Mouse (Mus musculus): Measurements from ENCODE around the gene Coro1c. TPM values are rescaled to one million over a fixed set of nuclear protein-coding genes. Genes with fewer than 3 reads are reported as not detected.

Coro1c gene
- polyA plus RNA-seq, 1 experiment from 2014 or later: 172 TPM

DNA sequence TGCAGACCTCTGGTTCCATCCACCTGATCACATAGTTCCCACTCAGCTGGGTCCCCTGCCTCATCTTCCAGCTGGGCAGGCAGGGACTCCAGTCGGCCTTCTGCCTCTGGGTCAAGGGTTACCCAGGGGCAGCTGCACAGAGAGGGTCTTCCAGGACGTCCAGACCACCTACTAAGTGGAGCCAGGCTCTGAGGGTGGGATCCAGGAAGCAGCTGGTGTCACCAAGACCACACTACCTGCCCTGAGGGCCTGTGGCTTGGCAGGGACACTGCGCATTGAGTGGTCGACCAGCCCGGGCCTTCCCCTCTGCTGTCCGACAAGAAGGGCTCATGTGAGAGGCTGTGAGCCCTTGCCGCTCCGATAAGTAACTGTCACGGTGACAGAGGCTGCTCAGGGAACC, 100.8 kb downstream of the Coro1c start:
- WGBS: 62% methylated on average over 9 of the region's 9 CpGs
- H3K36me3 ChIP-seq (replicated peaks; ENCODE audit: control insufficient read depth, insufficient read depth): no peaks in the 10 kb centered on the region
- no peak overlapping the region for H3K27ac ChIP-seq
- no peaks in the 10 kb centered on the region for H3K4me1 ChIP-seq (replicated peaks; ENCODE audit: control insufficient read depth, insufficient read depth, low read length)
- no peak for DNase-seq (ENCODE audit: low spot score)
- ATAC-seq (ENCODE audit: low FRiP score): no peak
- H3K4me3 ChIP-seq (replicated peaks; ENCODE audit: low read length): no peak overlapping the region
- H3K9me3 ChIP-seq (ENCODE audit: control insufficient read depth, low read length): peaks cover 9% of the 10 kb centered on the region; the same call in 1 of the 2 replicates
- H3K27me3 ChIP-seq (ENCODE audit: control insufficient read depth, insufficient read depth, low read length): no peaks in the 10 kb centered on the region
- no peak overlapping the region for H3K4me2 ChIP-seq (replicated peaks)
- no peak overlapping the region for H3K9ac ChIP-seq

DNA sequence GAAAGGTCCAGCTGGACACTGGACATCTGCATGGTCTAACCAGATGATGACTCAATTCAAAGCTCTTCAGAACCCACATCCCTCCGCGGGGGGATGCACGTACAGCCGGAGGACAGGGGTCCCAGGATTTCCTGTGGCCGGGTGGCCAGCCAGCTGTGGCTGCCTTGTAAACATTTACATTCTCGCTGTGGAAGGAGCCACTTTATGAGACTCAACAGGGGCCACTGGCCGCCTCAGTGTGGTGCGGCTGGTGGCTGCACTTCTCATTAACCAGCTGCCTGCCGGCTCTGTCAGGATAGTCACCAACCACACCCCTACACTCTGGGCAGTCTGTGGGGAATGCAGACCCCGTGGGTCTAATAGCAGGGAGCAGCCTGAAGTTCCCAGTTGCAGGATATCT, 102.1 kb downstream of the Coro1c start:
- WGBS: 48% methylated on average over 10 of the region's 10 CpGs

DNA sequence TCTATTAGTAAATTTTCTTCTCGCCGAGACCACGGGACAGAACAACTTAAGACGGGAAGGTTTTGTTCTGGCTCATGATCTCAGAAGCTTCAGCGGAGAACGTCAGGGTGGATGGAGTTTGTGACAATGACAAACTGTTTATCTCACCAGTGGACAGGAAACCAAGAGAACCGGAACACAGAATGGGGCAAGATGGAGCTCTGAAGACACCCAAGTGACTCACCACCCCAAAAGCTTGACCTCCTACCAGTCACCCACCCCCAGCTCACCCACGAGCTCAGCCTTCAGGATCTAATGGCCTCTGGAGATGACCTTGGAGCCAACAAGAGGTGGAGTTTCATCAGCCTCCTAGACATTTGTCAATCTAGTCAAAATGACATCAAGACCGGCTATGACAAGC, 103.3 kb downstream of the Coro1c start:
- H3K4me2 ChIP-seq (replicated peaks): no peak overlapping the region
- H3K9me3 ChIP-seq (ENCODE audit: control insufficient read depth, low read length): 0 out of 2 replicates have a peak, but pooled peaks cover 4% of the 10 kb centered on the region
- no peaks in the 10 kb centered on the region; the same call in 1 of the 2 replicates for H3K4me1 ChIP-seq (replicated peaks; ENCODE audit: control insufficient read depth, insufficient read depth, low read length)
- no peaks in the 10 kb centered on the region for H3K36me3 ChIP-seq (replicated peaks; ENCODE audit: control insufficient read depth, insufficient read depth)
- H3K9ac ChIP-seq: no peak overlapping the region
- H3K27me3 ChIP-seq (ENCODE audit: control insufficient read depth, insufficient read depth, low read length): no peaks in the 10 kb centered on the region
- DNase-seq (ENCODE audit: low spot score): no peak
- H3K4me3 ChIP-seq (replicated peaks; ENCODE audit: low read length): no peak overlapping the region
- ATAC-seq (ENCODE audit: low FRiP score): no peak
- WGBS: 93% methylated on average over 9 of the region's 9 CpGs
- H3K27ac ChIP-seq: no peak overlapping the region

More for the DNA sequence above, 102.1 kb downstream of the Coro1c start:
- DNase-seq (ENCODE audit: low spot score) (no peak), ATAC-seq (ENCODE audit: low FRiP score) (no peak)
- no peak overlapping the region for H3K4me2 ChIP-seq (replicated peaks)
- H3K4me1 ChIP-seq (replicated peaks; ENCODE audit: control insufficient read depth, insufficient read depth, low read length): no peaks in the 10 kb centered on the region
- no peak overlapping the region for H3K9ac ChIP-seq
- no peaks in the 10 kb centered on the region for H3K36me3 ChIP-seq (replicated peaks; ENCODE audit: control insufficient read depth, insufficient read depth)
- H3K4me3 ChIP-seq (replicated peaks; ENCODE audit: low read length): no peak overlapping the region
- peaks cover 7% of the 10 kb centered on the region; the same call in 1 of the 2 replicates for H3K9me3 ChIP-seq (ENCODE audit: control insufficient read depth, low read length)
- no peak overlapping the region for H3K27ac ChIP-seq
- H3K27me3 ChIP-seq (ENCODE audit: control insufficient read depth, insufficient read depth, low read length): no peaks in the 10 kb centered on the region

DNA sequence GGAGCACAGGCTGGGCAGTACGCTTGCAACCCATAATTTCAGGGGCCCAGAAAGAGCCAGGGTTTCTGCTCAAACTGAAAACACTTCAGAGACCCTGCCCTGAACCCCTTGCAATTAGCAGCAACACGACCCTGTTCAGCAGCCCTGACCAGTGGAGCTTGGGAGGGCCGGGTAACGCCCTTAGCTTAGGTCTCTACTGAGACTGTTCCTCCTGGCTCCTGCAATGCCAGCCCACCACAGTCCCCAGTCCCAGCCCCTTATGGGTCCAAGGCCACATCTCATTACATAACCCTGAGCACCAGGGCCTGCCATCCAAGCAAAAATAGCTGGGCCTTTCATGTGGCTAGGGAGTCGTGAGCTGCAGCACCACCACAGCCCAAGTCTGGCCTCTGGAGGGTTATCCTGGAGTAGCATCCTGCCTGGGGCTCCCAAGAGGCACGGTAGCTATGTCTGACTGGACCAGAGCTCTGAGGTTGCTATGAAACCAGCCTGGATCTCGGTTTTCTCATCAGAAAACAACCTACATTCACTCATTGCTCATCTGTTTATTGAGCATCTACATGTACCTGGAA, 104.1 kb downstream of the Coro1c start:
- DNase-seq (ENCODE audit: low spot score) (no peak), ATAC-seq (ENCODE audit: low FRiP score) (no peak)
- no peaks in the 10 kb centered on the region for H3K36me3 ChIP-seq (replicated peaks; ENCODE audit: control insufficient read depth, insufficient read depth)
- 70% methylated on average over 7 of the region's 7 CpGs for WGBS
- no peaks in the 10 kb centered on the region; the same call in 1 of the 2 replicates for H3K4me1 ChIP-seq (replicated peaks; ENCODE audit: control insufficient read depth, insufficient read depth, low read length)
- no peak overlapping the region for H3K4me3 ChIP-seq (replicated peaks; ENCODE audit: low read length)
- no peak overlapping the region for H3K4me2 ChIP-seq (replicated peaks)
- no peak overlapping the region for H3K27ac ChIP-seq
- H3K9ac ChIP-seq: no peak overlapping the region
- no peaks in the 10 kb centered on the region for H3K27me3 ChIP-seq (ENCODE audit: control insufficient read depth, insufficient read depth, low read length)
- H3K9me3 ChIP-seq (ENCODE audit: control insufficient read depth, low read length): no peaks in the 10 kb centered on the region

DNA sequence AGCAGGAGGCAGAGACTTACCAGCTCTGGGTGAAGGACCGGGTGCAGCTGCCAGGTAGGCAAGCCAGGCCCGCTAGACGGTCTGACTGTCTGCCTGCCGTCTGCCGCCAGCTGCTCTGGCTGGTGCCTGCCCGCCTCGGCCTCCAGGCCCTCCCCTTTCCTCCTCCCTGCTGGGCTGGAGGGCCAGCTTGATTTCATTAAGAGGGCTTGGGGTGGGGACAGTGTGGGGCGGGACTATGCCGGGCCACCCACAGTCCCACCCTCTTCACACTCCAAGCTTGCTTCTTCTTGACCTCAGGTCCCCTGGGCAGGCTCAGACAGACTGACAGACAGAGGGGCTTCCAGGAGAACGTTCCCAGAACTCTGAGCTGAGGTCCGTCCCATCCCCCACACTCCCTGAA, 108.3 kb downstream of the Coro1c start, which contains the start of gene Tmem119:
Gene Tmem119 (minus strand): TSS at position 237 of the 400 bp plus-strand sequence.
- Histone ChIP-seq H3K4me2 (replicated peaks) (peak within 1 kb of the TSS; percentile 21; the same call in 1 of the 2 replicates), H3K4me3 (replicated peaks; ENCODE audit: low read length) (no peak within 1 kb of the TSS; the same call in 1 of the 2 replicates), H3K27ac (no peak within 1 kb of the TSS), H3K4me1 (replicated peaks; ENCODE audit: control insufficient read depth, insufficient read depth, low read length) (no peaks in the 10 kb centered on the region; the same call in 1 of the 2 replicates), H3K9ac (no peak within 1 kb of the TSS), H3K9me3 (ENCODE audit: control insufficient read depth, low read length) (no peaks in the 10 kb centered on the region), H3K27me3 (ENCODE audit: control insufficient read depth, insufficient read depth, low read length) (no peaks in the 10 kb centered on the region), H3K36me3 (replicated peaks; ENCODE audit: control insufficient read depth, insufficient read depth) (no peaks in the 10 kb centered on the region)
- DNase-seq (ENCODE audit: low spot score) (no peak), ATAC-seq (ENCODE audit: low FRiP score) (no peak; the same call in 1 of the 2 replicates)
- WGBS: 1% methylated on average over 11 of the region's 11 CpGs

DNA sequence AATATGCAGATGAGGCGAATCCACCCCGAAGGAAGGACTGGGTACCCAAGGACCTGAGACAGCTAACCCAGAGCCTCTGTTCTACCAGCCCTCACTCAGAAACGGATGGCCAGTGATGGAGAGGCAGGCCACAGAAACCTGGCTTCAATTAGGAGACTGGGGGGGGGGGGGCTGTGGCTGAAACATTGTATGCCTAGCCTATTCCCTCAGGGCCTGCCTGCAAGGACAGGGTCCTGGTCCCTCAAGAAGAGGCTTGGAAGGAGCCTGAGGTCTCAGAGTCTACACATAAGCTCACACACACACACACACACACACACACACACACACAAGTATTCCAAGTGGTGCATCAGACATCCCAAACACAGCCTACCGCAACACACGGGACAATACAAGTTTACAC, 108.9 kb downstream of the Coro1c start:
- no peak overlapping the region; the same call in 1 of the 2 replicates for H3K4me3 ChIP-seq (replicated peaks; ENCODE audit: low read length)
- no peaks in the 10 kb centered on the region for H3K9me3 ChIP-seq (ENCODE audit: control insufficient read depth, low read length)
- DNase-seq (ENCODE audit: low spot score) (no peak), ATAC-seq (ENCODE audit: low FRiP score) (no peak)
- no peak overlapping the region for H3K9ac ChIP-seq
- H3K4me1 ChIP-seq (replicated peaks; ENCODE audit: control insufficient read depth, insufficient read depth, low read length): no peaks in the 10 kb centered on the region; the same call in 1 of the 2 replicates
- H3K4me2 ChIP-seq (replicated peaks): 0 out of 2 replicates have a peak overlapping the region, but pooled peaks have one; percentile 21
- no peaks in the 10 kb centered on the region for H3K27me3 ChIP-seq (ENCODE audit: control insufficient read depth, insufficient read depth, low read length)
- no peak overlapping the region for H3K27ac ChIP-seq
- H3K36me3 ChIP-seq (replicated peaks; ENCODE audit: control insufficient read depth, insufficient read depth): no peaks in the 10 kb centered on the region
- 38% methylated on average over 5 of the region's 5 CpGs for WGBS

DNA sequence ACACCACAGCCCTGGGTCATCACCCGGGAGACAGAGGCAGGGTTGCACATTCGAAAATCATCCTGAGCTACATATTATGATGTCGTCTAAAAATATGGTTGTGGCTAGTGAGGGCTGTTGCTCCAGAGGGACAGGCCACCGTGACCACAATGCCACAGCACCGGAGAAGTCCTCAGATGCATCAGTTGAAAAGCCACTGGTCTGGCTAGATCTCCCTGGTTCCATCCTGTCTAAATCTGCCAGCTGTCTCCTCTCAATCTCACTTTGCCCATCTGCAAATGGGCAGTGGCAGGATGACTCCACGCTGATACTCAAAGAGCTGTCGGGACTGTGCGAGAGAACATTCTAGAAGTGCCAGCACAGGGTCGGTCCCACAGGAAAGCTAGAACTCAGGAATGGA, 110.0 kb downstream of the Coro1c start:
- DNase-seq (ENCODE audit: low spot score): no peak
- H3K9me3 ChIP-seq (ENCODE audit: control insufficient read depth, low read length): no peaks in the 10 kb centered on the region
- H3K4me1 ChIP-seq (replicated peaks; ENCODE audit: control insufficient read depth, insufficient read depth, low read length): no peaks in the 10 kb centered on the region; the same call in 1 of the 2 replicates
- 81% methylated on average over 9 of the region's 9 CpGs for WGBS
- H3K4me3 ChIP-seq (replicated peaks; ENCODE audit: low read length): no peak overlapping the region
- no peaks in the 10 kb centered on the region for H3K27me3 ChIP-seq (ENCODE audit: control insufficient read depth, insufficient read depth, low read length)
- H3K9ac ChIP-seq: no peak overlapping the region
- H3K27ac ChIP-seq: no peak overlapping the region
- ATAC-seq (ENCODE audit: low FRiP score): no peak
- H3K4me2 ChIP-seq (replicated peaks): no peak overlapping the region
- H3K36me3 ChIP-seq (replicated peaks; ENCODE audit: control insufficient read depth, insufficient read depth): no peaks in the 10 kb centered on the region

DNA sequence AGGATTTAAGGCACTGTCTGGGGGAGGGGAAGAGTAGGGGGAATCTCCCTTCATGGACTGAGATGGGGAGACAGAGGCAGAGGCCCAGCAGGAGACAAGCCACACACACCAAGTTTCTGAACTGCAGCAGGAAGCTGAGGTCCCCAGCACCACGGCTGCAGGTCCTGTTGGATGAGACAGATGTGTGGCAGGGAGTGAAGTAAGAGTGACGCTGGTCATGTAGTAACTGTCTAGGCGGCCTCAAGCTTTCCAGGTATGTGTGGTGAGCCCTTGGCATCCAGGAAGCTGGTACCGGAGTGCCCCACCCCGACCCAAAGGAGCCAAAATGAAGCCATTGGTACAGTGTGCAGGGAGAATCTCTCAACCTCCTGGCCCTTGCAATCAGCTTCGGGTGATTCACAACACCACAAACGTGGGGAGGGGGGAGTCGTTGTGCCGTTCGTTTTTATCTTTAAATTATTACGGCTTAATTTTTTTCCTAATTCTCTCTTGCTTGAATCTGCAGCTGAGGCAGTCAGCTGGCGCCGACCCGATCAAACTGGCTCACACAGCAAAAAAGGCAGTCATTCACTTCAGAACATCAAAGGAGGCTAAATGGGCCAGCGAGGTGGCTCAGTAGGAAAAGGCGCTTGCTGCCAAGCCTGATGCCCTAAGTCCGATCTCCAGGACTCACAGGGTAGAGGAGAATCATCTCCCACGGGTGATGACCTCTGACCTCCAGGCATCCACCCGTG, 111.2 kb downstream of the Coro1c start:
- Histone ChIP-seq H3K27ac (no peak overlapping the region), H3K4me2 (replicated peaks) (no peak overlapping the region), H3K36me3 (replicated peaks; ENCODE audit: control insufficient read depth, insufficient read depth) (no peaks in the 10 kb centered on the region), H3K9me3 (ENCODE audit: control insufficient read depth, low read length) (no peaks in the 10 kb centered on the region), H3K4me1 (replicated peaks; ENCODE audit: control insufficient read depth, insufficient read depth, low read length) (no peaks in the 10 kb centered on the region; the same call in 1 of the 2 replicates), H3K9ac (no peak overlapping the region), H3K4me3 (replicated peaks; ENCODE audit: low read length) (no peak overlapping the region), H3K27me3 (ENCODE audit: control insufficient read depth, insufficient read depth, low read length) (no peaks in the 10 kb centered on the region)
- DNase-seq (ENCODE audit: low spot score): no peak
- WGBS: 13% methylated on average over 19 of the region's 19 CpGs
- ATAC-seq (ENCODE audit: low FRiP score): no peak

DNA sequence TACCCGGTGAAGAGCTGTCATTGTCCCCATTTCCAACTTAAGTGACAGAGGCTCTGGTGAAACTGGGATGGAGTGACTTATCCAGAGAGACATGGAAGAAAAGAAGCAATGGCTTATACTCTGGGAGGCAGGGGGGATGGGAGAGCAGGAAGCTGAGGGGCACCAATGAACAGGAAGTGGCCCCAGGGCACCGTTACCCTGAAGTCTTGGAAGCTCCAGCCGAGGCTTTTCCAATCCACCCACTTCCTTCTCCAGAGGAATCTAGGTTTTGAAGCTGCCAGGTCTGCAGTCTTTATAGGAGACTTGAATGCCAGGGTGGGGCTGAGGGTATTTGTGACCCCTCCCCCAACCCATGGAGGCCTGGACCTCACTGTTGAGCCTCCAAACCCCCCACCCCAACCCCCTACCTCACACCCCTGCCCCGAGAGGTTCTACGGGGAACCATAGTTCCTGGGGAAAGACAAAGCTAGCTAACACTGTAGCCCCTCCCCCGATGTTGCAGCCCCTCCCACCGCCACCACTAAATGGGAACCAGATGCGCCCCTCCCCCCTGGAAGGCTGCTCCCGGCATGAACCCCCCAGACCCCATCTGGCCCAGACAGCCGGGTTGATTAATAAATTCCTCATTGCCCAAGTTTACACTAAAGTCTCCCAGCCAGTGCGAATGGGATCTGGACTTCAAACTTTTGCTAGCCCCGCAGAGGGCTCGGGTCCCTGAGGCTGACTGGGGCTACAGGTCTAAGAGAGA, 112.0 kb downstream of the Coro1c start:
- Histone ChIP-seq H3K36me3 (replicated peaks; ENCODE audit: control insufficient read depth, insufficient read depth) (no peaks in the 10 kb centered on the region), H3K9me3 (ENCODE audit: control insufficient read depth, low read length) (no peaks in the 10 kb centered on the region), H3K27ac (no peak overlapping the region), H3K4me3 (replicated peaks; ENCODE audit: low read length) (no peak overlapping the region), H3K4me1 (replicated peaks; ENCODE audit: control insufficient read depth, insufficient read depth, low read length) (no peaks in the 10 kb centered on the region; the same call in 1 of the 2 replicates), H3K27me3 (ENCODE audit: control insufficient read depth, insufficient read depth, low read length) (no peaks in the 10 kb centered on the region), H3K9ac (no peak overlapping the region), H3K4me2 (replicated peaks) (no peak overlapping the region)
- ATAC-seq (ENCODE audit: low FRiP score) (no peak), DNase-seq (ENCODE audit: low spot score) (no peak)
- 11% methylated on average over 13 of the region's 13 CpGs for WGBS
